Mouse (Mus musculus): ENCODE measurements around the gene Irf3. TPM values are rescaled to one million over a fixed set of nuclear protein-coding genes. Genes with fewer than 3 reads are reported as not detected.
A peak's percentile ranks its signal among the peaks of the same experiment; 100 is the strongest.

Gene Irf3
- 10 to 100 TPM; 21.3 to 29.5 TPM for total RNA-seq (2021)
- long read RNA-seq, experiment 1, transcript Irf3-201 (8 exons, 2,031 nt), result major isoform, 5 of 15 reads
- long read RNA-seq, experiment 1, partial matches to known transcripts, result 4 of 15 reads
- long read RNA-seq, experiment 1, other reads (novel, unspliced or antisense), result 0 of 15 reads
- long read RNA-seq, experiment 2, partial matches to known transcripts, result 2 of 10 reads
- long read RNA-seq, experiment 2, other reads (novel, unspliced or antisense), result 2 of 10 reads

GRCm38 (mm10) chr7:44997231-44997939 lies at the start of gene Irf3:
TSS of gene Irf3 (plus strand) at chr7:44997648.
- DNase-seq, result peak; percentile 98 to 99

GRCm38 (mm10) chr7:44949922-44950321 lies 47.5 kb upstream of the Irf3 start:
- DNase-seq, result no peak

- DNase-seq, result peak; percentile 84 to 90
These were observed 45.5 kb upstream of the Irf3 start for GRCm38 (mm10) chr7:44951960-44952359.

- peak; percentile 96 for DNase-seq
These were observed 44.7 kb upstream of the Irf3 start for GRCm38 (mm10) chr7:44952611-44953306.

GRCm38 (mm10) chr7:44953561-44953960 lies 43.9 kb upstream of the Irf3 start:
- DNase-seq, result no peak

- no peak for DNase-seq
These were observed 43.2 kb upstream of the Irf3 start for GRCm38 (mm10) chr7:44954091-44954885.

- no peak for DNase-seq
These were observed 41.8 kb upstream of the Irf3 start for GRCm38 (mm10) chr7:44955628-44956027.

- no peak for DNase-seq
These were observed 41.2 kb upstream of the Irf3 start for GRCm38 (mm10) chr7:44956266-44956665.

GRCm38 (mm10) chr7:44957183-44957835 lies 40.1 kb upstream of the Irf3 start:
- peak; percentile 70 to 83 for DNase-seq

- peak; percentile 55 to 63 for DNase-seq
These were observed 39.2 kb upstream of the Irf3 start for GRCm38 (mm10) chr7:44958208-44958607.

GRCm38 (mm10) chr7:44959281-44959680 lies 38.2 kb upstream of the Irf3 start:
- no peak for DNase-seq

- no peak for DNase-seq
These were observed 37.5 kb upstream of the Irf3 start for GRCm38 (mm10) chr7:44959874-44960511.

GRCm38 (mm10) chr7:44960512-44960910 lies 36.9 kb upstream of the Irf3 start:
- no peak for DNase-seq

GRCm38 (mm10) chr7:44962337-44962736 lies 35.1 kb upstream of the Irf3 start:
- DNase-seq, result no peak

GRCm38 (mm10) chr7:44962831-44963230 lies 34.6 kb upstream of the Irf3 start:
- no peak for DNase-seq

- DNase-seq, result no peak
These were observed 32.5 kb upstream of the Irf3 start for GRCm38 (mm10) chr7:44964990-44965389.

GRCm38 (mm10) chr7:44965975-44966374 lies 31.5 kb upstream of the Irf3 start:
- DNase-seq, result no peak

- DNase-seq, result no peak
These were observed 30.8 kb upstream of the Irf3 start for GRCm38 (mm10) chr7:44966638-44967037.

GRCm38 (mm10) chr7:44970231-44970691 lies 27.2 kb upstream of the Irf3 start:
- DNase-seq, result peak; percentile 84 to 91

GRCm38 (mm10) chr7:44971142-44971541 lies 26.3 kb upstream of the Irf3 start:
- DNase-seq, result no peak

All from heart, adult 18-20 months (tissue).